Mouse (Mus musculus) lung, adult 2 months (tissue): Measurements from ENCODE around the gene Spast.

ENCODE experiments used
- CTCF ChIP-seq: fragments of 200-500 bp; IDR thresholded peaks from 2 replicates; pipeline ENCODE4 v1.5.1; 2011; ENCODE audit warnings: mild to moderate bottlenecking, low read length, control low read depth; ENCODE audit not compliant: insufficient read depth
- POLR2A ChIP-seq: fragments of 200-500 bp; IDR thresholded peaks from 2 replicates; pipeline ENCODE4 v1.6.1; 2011; ENCODE audit warnings: low read depth, mild to moderate bottlenecking, control low read depth, low read length, borderline replicate concordance; ENCODE audit errors: extremely low read depth

DNA sequence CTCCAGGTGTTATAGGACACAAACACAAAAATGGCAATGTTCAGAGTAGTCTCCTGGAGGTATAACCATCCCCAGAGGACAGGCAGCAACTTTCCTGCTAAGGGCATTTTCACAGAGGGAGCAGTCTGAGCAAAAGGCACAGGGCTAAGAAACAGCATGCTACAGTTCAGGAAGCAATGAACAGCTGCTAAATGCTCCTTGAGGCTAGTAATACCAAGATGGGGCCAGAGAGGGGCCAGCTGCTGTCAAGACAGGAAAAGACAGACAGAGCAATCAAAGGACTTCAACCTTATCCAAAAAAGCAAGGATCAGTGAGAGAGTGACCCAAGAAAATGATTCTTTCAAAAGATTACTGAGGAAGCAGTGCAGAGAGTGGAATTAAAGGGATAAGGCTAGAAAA is 47.9 kb upstream of the Spast start:
- no peak for TF ChIP-seq CTCF
- no peak for TF ChIP-seq POLR2A
